Mouse (Mus musculus) megakaryocyte, embryonic 14.5 days (primary cell): ENCODE data around the gene 1700092M07Rik. TPM values are rescaled to one million over a fixed set of nuclear protein-coding genes. Genes with fewer than 3 reads are reported as not detected.

Experiments used
- H3K27me3 ChIP-seq: replicated peaks from 2 replicates; pipeline ENCODE3; 2012; ENCODE audit warnings: inconsistent platforms
- H3K36me3 ChIP-seq: replicated peaks from 2 replicates; pipeline ENCODE3; 2012; ENCODE audit warnings: low read length, inconsistent platforms, mixed read lengths
- H3K4me1 ChIP-seq: 2 replicates; pipeline ENCODE4 v1.6.1; 2012; ENCODE audit warnings: inconsistent platforms
- H3K4me3 ChIP-seq: replicated peaks from 2 replicates; pipeline ENCODE3; 2012; ENCODE audit warnings: moderate library complexity, mild to moderate bottlenecking, inconsistent platforms
- H3K9me3 ChIP-seq: 2 replicates; pipeline ENCODE4 v1.6.1; 2012; ENCODE audit warnings: inconsistent platforms
- FLI1 ChIP-seq: IDR thresholded peaks from 2 replicates; pipeline ENCODE4 v1.6.1; 2012; ENCODE audit warnings: low read length, inconsistent platforms, mixed read lengths
- GATA1 ChIP-seq: IDR thresholded peaks from 3 replicates; pipeline ENCODE4 v1.6.1; 2012; ENCODE audit warnings: mixed read lengths, low read length, inconsistent platforms, borderline replicate concordance
- polyA plus RNA-seq: library from polyadenylated mRNA; stranded (reverse); fragments of >175 nt; gene quantifications from 2 replicates; pipeline ENCODE4 v1.2.3, GENCODE M21; 2012; ENCODE audit warnings: low replicate concordance; ENCODE audit not compliant: insufficient read depth

Gene 1700092M07Rik
- polyA plus RNA-seq, 1 experiment: 0.86 TPM

DNA sequence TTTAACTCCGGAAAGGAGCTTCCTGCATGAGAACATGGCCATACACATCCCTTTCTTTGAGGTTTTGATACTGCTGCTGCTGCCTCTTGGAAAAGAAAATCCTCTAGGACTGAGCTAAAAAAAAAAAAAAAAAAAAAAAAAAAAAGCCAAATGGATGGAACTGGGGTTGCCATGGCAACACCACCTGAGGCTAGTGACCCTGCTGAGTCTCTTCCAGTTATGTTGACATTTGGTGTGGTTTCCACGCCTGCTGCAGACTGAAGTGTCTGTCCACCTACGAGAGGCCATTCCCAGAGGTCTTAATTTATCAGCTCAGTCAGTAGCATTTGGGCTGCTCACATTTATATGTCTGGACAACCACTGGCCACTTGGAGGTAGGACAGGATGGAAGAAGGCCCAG lies 48.0 kb downstream of the 1700092M07Rik start:
- TF ChIP-seq GATA1 (no peak), FLI1 (no peak)
- H3K9me3 ChIP-seq: peaks cover 5% of the 10 kb centered on the region
- no peaks in the 10 kb centered on the region for H3K27me3 ChIP-seq
- peaks cover 36% of the 10 kb centered on the region for H3K4me1 ChIP-seq
- peaks cover 35% of the 10 kb centered on the region for H3K36me3 ChIP-seq
- H3K4me3 ChIP-seq: no peak overlapping the region

DNA sequence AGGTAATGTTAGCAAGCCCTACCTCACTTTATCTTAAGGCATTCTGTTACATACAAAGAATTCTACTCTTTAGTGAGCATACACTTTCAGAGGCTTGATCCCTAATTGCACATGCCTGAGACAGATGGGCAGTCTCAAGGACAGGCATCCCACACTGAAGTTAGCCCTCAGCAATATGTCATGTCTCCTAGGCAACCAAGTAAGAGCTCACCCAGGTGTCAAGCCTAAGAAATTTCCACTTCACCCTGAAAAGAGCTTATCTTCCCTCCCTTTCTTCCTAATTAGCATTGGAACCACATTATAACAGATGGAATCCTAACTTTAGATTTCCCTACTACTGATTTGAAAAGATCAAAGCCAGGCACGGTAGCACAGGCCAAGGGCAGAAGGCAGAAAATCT lies 48.7 kb downstream of the 1700092M07Rik start:
- H3K9me3 ChIP-seq: peaks cover 6% of the 10 kb centered on the region
- TF ChIP-seq FLI1 (no peak), GATA1 (no peak)
- peaks cover 33% of the 10 kb centered on the region for H3K4me1 ChIP-seq
- peaks cover 36% of the 10 kb centered on the region for H3K36me3 ChIP-seq
- H3K4me3 ChIP-seq: no peak overlapping the region
- H3K27me3 ChIP-seq: no peaks in the 10 kb centered on the region

DNA sequence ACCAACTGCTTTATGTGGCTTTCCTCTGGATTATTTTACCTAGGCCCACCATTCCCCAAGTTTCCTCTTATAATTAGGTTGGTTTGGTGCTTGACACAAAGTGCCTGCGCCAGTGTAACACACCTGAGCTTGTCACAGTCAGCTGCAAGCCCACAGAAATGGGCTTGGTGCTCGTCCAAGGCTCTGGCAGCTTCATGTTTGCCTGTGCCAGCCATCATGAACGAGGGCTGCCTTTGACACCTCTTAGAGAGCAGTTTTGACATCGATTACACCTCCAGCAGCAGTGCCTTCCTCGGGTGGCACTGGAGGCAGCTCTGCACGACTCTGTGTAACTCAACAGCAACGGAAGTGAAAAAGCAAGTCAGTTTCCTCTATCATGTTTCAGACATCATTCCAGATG lies 49.7 kb downstream of the 1700092M07Rik start:
- no peak for TF ChIP-seq FLI1
- no peak for TF ChIP-seq GATA1

More for the DNA sequence above, 49.7 kb downstream of the 1700092M07Rik start:
- Histone ChIP-seq H3K4me3 (no peak overlapping the region), H3K4me1 (peaks cover 27% of the 10 kb centered on the region), H3K9me3 (peaks cover 6% of the 10 kb centered on the region), H3K27me3 (no peaks in the 10 kb centered on the region), H3K36me3 (peaks cover 42% of the 10 kb centered on the region)

Other genes starting within 250 kb of the 1700092M07Rik start
- not detected in 2 replicates for gene Slc22a8, start 149.5 kb upstream of the 1700092M07Rik start, polyA plus RNA-seq
- not detected in 2 replicates for gene Slc22a6, start 122.7 kb upstream of the 1700092M07Rik start, polyA plus RNA-seq
- gene Chrm1, start 76.9 kb upstream of the 1700092M07Rik start, polyA plus RNA-seq: 0.02 TPM in 1 of 2 replicates, not detected in the other
- 139 and 161 TPM in 2 replicates for gene Slc3a2, start 17.3 kb upstream of the 1700092M07Rik start, polyA plus RNA-seq
- 3.7 and 16.5 TPM in 2 replicates for gene Wdr74, start 4.9 kb upstream of the 1700092M07Rik start, polyA plus RNA-seq
- 18.8 and 39.1 TPM in 2 replicates for gene Stx5a, start 695 bp downstream of the 1700092M07Rik start, polyA plus RNA-seq
- gene Nxf1, start 16.4 kb downstream of the 1700092M07Rik start, polyA plus RNA-seq: 10.6 and 13.3 TPM in 2 replicates
- 53.5 and 407 TPM in 2 replicates for gene Tmem223, start 30.3 kb downstream of the 1700092M07Rik start, polyA plus RNA-seq
- 154 and 203 TPM in 2 replicates for gene Tmem179b, start 33.7 kb downstream of the 1700092M07Rik start, polyA plus RNA-seq
- gene Taf6l, start 45.7 kb downstream of the 1700092M07Rik start, polyA plus RNA-seq: 33.7 and 61.6 TPM in 2 replicates
- gene Polr2g, start 57.9 kb downstream of the 1700092M07Rik start, polyA plus RNA-seq: 6.3 TPM in 1 of 2 replicates, not detected in the other
- 1.3 and 5.9 TPM in 2 replicates for gene Zbtb3, start 61.8 kb downstream of the 1700092M07Rik start, polyA plus RNA-seq
- 0.51 TPM in 1 of 2 replicates, not detected in the other for gene Ttc9c, start 78.6 kb downstream of the 1700092M07Rik start, polyA plus RNA-seq
- 13.5 and 54.1 TPM in 2 replicates for gene Hnrnpul2, start 79.3 kb downstream of the 1700092M07Rik start, polyA plus RNA-seq
- gene AC129217.1, start 89.1 kb downstream of the 1700092M07Rik start, polyA plus RNA-seq: 44.9 and 148 TPM in 2 replicates
- gene Bscl2, start 96.7 kb downstream of the 1700092M07Rik start, polyA plus RNA-seq: 124 and 182 TPM in 2 replicates
- gene Gng3, start 98.5 kb downstream of the 1700092M07Rik start, polyA plus RNA-seq: not detected in 2 replicates
- 0.23 TPM in 1 of 2 replicates, not detected in the other for gene Lrrn4cl, start 110.0 kb downstream of the 1700092M07Rik start, polyA plus RNA-seq
- gene Ubxn1, start 130.8 kb downstream of the 1700092M07Rik start, polyA plus RNA-seq: 125 and 325 TPM in 2 replicates
- 6.2 and 84.6 TPM in 2 replicates for gene Uqcc3, start 140.2 kb downstream of the 1700092M07Rik start, polyA plus RNA-seq
- gene Lbhd1, start 143.0 kb downstream of the 1700092M07Rik start, polyA plus RNA-seq: 1.5 TPM in 1 of 2 replicates, not detected in the other
- not detected in 2 replicates for gene Gm49403, start 143.2 kb downstream of the 1700092M07Rik start, polyA plus RNA-seq
- gene 1810009A15Rik, start 148.1 kb downstream of the 1700092M07Rik start, polyA plus RNA-seq: 10.2 and 72.7 TPM in 2 replicates
- 12.5 TPM in 1 of 2 replicates, not detected in the other for gene Gm49416, start 148.2 kb downstream of the 1700092M07Rik start, polyA plus RNA-seq
- gene Ints5, start 152.3 kb downstream of the 1700092M07Rik start, polyA plus RNA-seq: 22.4 and 29.0 TPM in 2 replicates
- gene Ganab, start 157.4 kb downstream of the 1700092M07Rik start, polyA plus RNA-seq: 4.0 and 25.1 TPM in 2 replicates
- gene B3gat3, start 179.7 kb downstream of the 1700092M07Rik start, polyA plus RNA-seq: 135 and 141 TPM in 2 replicates
- gene Rom1, start 188.6 kb downstream of the 1700092M07Rik start, polyA plus RNA-seq: 4.2 and 8.2 TPM in 2 replicates
- 31.6 and 32.2 TPM in 2 replicates for gene Eml3, start 188.8 kb downstream of the 1700092M07Rik start, polyA plus RNA-seq
- gene Mta2, start 201.2 kb downstream of the 1700092M07Rik start, polyA plus RNA-seq: 5.1 and 27.3 TPM in 2 replicates
- 25.5 and 37.3 TPM in 2 replicates for gene Tut1, start 213.1 kb downstream of the 1700092M07Rik start, polyA plus RNA-seq
- gene Eef1g, start 226.3 kb downstream of the 1700092M07Rik start, polyA plus RNA-seq: 36.7 and 78.5 TPM in 2 replicates
- gene Ahnak, start 248.6 kb downstream of the 1700092M07Rik start, polyA plus RNA-seq: 4.6 and 28.7 TPM in 2 replicates